Mouse (Mus musculus): ENCODE measurements at regions not wholly inside any gene's neighbourhood (a gene's known extent, or its start where the extent isn't known, plus 50 kb on each side); places are given as distances from the start of the nearest gene placed in this dataset.
"Not testable (repeated sequence)": the region's sequence is repeated elsewhere in the genome, so short reads cannot be mapped to it uniquely, and the experiment has no call there.

- WGBS: 92% methylated on average over 2 of the region's 2 CpGs
- H3K36me3 ChIP-seq; DNase-seq (ENCODE audit: low spot score); H3K4me3 ChIP-seq; H3K27me3 ChIP-seq (ENCODE audit: low read depth, poor library complexity, severe bottlenecking); H3K4me1 ChIP-seq; H3K9me3 ChIP-seq (replicated peaks); H3K27ac ChIP-seq (replicated peaks): not testable (repeated sequence)
Observed at GRCm38 (mm10) chr10:22556401-22556800, 88.4 kb upstream of the Slc2a12 start.

GRCm38 (mm10) chr10:22569250-22570010 lies 75.4 kb upstream of the Slc2a12 start:
- not testable (repeated sequence) for H3K4me3 ChIP-seq; H3K9me3 ChIP-seq (replicated peaks); H3K27me3 ChIP-seq (ENCODE audit: low read depth, poor library complexity, severe bottlenecking); H3K36me3 ChIP-seq; H3K27ac ChIP-seq (replicated peaks); H3K4me1 ChIP-seq; DNase-seq (ENCODE audit: low spot score)
- WGBS: 82% methylated on average over 16 of the region's 16 CpGs

DNA sequence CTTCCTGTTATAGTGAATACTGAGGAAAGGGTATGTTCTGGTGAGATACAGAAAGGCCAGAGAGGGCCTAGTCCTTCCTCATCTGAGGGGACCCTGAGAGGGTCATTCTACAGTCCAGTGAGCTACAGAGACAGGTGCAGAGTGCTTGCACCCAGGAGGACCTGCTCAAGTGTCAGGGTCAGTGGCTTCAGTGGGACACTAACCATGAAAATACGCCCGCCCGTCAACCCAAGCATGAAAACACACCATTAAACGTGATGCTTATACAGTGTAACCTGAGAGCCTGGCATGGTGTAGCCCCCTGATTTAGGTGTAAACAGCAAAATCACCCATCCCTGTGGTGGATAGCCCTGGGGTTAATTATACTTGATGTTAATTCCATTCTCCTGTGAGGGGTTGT lies 70.8 kb upstream of the Slc2a12 start:
- H3K4me3 ChIP-seq; DNase-seq (ENCODE audit: low spot score); H3K36me3 ChIP-seq; H3K27me3 ChIP-seq (ENCODE audit: low read depth, poor library complexity, severe bottlenecking); H3K27ac ChIP-seq (replicated peaks); H3K9me3 ChIP-seq (replicated peaks); H3K4me1 ChIP-seq: not testable (repeated sequence)
- WGBS: 91% methylated on average over 4 of the region's 4 CpGs

DNA sequence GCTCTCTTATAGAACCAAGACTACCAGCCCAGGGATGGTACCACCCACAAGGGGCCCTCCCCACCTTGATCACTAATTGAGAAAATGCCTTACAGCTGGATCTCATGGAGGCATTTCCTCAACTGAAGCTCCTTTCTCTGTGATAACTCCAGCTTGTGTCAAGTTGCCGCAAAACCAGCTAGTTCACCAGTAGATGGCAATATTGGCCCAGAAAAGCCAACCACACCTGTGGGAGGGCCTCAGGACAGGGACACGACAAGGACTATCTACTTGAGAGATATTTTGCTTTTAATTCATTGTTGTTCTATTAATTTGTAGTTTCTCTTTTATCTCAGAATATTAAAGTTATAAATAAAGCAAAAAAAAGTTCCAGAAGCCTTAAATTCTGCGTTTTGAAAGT lies 65.4 kb upstream of the Slc2a12 start:
- DNase-seq (ENCODE audit: low spot score): peak; percentile 53
- H3K36me3 ChIP-seq; H3K4me3 ChIP-seq; H3K9me3 ChIP-seq (replicated peaks); H3K4me1 ChIP-seq; H3K27ac ChIP-seq (replicated peaks); H3K27me3 ChIP-seq (ENCODE audit: low read depth, poor library complexity, severe bottlenecking): not testable (repeated sequence)
- 19% methylated on average over 3 of the region's 3 CpGs for WGBS

- DNase-seq (ENCODE audit: low spot score): not testable (repeated sequence)
Observed at GRCm38 (mm10) chr10:22581300-22581699, 63.5 kb upstream of the Slc2a12 start.

DNA sequence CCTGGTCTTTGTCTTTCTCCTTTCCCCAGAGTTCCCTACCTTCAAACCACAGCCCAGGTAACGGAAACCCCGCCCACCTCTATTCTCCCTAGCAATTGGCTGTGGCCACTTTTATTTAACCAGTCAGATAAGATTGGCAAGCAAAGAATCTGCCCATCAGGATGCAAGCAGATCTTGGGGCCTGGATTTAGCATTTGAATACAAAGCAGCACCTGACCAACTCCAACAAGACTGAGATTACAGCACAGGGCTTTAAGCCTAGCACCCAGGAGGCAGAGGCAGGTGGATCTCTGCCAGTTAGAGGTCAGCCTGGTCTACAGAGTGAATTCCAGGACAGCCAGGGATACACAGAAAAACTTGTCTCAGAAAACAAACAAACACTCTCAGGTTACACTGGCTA lies 61.5 kb upstream of the Slc2a12 start:
- H3K27me3 ChIP-seq (ENCODE audit: low read depth, poor library complexity, severe bottlenecking); H3K9me3 ChIP-seq (replicated peaks); H3K4me1 ChIP-seq; DNase-seq (ENCODE audit: low spot score); H3K27ac ChIP-seq (replicated peaks); H3K36me3 ChIP-seq; H3K4me3 ChIP-seq: not testable (repeated sequence)
- WGBS: 81% methylated on average over 2 of the region's 2 CpGs

More at GRCm38 (mm10) chr10:22581300-22581699, 63.5 kb upstream of the Slc2a12 start:
- not testable (repeated sequence) for H3K27me3 ChIP-seq (ENCODE audit: low read depth, poor library complexity, severe bottlenecking); H3K36me3 ChIP-seq; H3K9me3 ChIP-seq (replicated peaks); H3K4me1 ChIP-seq; H3K27ac ChIP-seq (replicated peaks); H3K4me3 ChIP-seq
- 90% methylated on average over 9 of the region's 9 CpGs for WGBS

DNA sequence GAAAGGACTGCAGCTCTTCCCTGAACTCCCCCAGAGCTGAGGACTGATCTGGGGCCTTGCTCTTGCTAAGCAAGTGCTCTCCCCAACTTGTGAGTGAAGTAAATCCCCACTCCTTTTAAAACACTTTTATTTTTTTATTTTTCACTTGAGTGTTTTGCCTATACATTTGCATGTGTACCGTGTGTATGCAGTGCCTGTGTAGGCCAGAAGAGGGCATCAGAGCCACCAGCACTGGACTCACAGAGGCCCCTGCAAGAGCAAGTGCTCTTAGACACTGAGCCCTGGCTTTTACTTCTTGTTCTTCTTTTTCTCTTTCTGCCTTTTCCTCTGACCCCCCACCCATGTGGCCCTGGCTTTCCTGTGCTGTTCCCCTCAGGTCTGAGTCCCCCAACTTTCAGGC lies 56.2 kb upstream of the Slc2a12 start:
- H3K36me3 ChIP-seq; H3K4me3 ChIP-seq; H3K27ac ChIP-seq (replicated peaks); H3K9me3 ChIP-seq (replicated peaks); H3K27me3 ChIP-seq (ENCODE audit: low read depth, poor library complexity, severe bottlenecking): not testable (repeated sequence)
- peak; percentile 21 for DNase-seq (ENCODE audit: low spot score)
- H3K4me1 ChIP-seq: peaks cover 19% of the 10 kb centered on the region
- 97% methylated on average over 1 of the region's 1 CpGs for WGBS

DNA sequence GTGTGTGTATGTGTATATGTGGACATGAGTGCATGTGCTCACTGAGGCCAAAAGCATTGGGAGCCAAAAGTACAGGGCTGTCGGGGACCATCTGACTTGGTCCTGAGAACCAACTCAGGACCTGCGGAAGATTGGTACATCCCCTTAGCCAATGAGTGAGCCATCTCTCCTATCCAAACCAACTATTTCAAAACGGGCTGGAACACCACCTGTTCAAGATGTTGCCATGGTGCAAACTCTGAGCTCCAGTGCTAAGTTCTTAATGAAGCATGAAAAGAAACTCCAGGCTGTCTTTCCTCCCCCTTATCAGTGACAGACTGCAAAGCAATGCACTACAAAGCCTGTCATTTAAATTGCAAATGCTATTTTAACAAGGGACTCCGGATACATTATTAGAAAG lies 53.1 kb upstream of the Slc2a12 start:
- 41% methylated on average over 4 of the region's 4 CpGs for WGBS
- H3K4me3 ChIP-seq; H3K27me3 ChIP-seq (ENCODE audit: low read depth, poor library complexity, severe bottlenecking); DNase-seq (ENCODE audit: low spot score); H3K36me3 ChIP-seq; H3K9me3 ChIP-seq (replicated peaks): not testable (repeated sequence)
- Histone ChIP-seq H3K4me1 (peaks cover 19% of the 10 kb centered on the region), H3K27ac (replicated peaks) (peak overlapping the region; percentile 65)

DNA sequence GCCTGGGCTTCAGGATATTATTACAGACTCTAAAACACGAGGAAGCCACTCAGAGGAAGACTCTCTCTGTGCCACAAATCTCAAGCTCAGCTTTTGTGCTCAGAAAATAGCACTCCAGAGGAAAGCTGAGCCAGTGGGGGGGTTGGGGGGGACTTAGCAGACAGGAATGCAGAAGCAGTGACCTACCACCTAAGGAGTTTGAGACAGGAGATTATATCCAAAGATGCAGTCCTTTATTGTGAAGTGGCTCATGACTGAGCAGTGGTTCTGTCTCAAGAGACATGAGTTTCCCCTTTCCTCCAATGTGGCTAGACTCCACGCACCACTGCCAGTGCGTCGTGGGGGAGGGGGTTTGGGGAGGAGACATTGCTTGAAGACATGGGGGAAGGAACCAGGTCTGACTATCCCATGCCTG lies 52.6 kb upstream of the Slc2a12 start:
- 37% methylated on average over 4 of the region's 4 CpGs for WGBS
- not testable (repeated sequence) for H3K9me3 ChIP-seq (replicated peaks); H3K4me3 ChIP-seq; H3K27me3 ChIP-seq (ENCODE audit: low read depth, poor library complexity, severe bottlenecking); H3K36me3 ChIP-seq
- DNase-seq (ENCODE audit: low spot score): peak; percentile 26
- H3K4me1 ChIP-seq: peaks cover 19% of the 10 kb centered on the region
- peak overlapping the region; percentile 65; the same call in 1 of the 2 replicates for H3K27ac ChIP-seq (replicated peaks)

GRCm38 (mm10) chr10:22592752-22593151 lies 52.1 kb upstream of the Slc2a12 start:
- WGBS: 83% methylated on average over 6 of the region's 6 CpGs
- not testable (repeated sequence) for H3K4me3 ChIP-seq; DNase-seq (ENCODE audit: low spot score); H3K36me3 ChIP-seq; H3K27me3 ChIP-seq (ENCODE audit: low read depth, poor library complexity, severe bottlenecking); H3K9me3 ChIP-seq (replicated peaks)
- H3K27ac ChIP-seq (replicated peaks): peak overlapping the region; percentile 65
- peaks cover 19% of the 10 kb centered on the region for H3K4me1 ChIP-seq

Measured in midbrain, embryonic 10.5 days (tissue).